Comparison of ENCODE assay signal across 8 mouse cellular contexts in the genomic region with DNA sequence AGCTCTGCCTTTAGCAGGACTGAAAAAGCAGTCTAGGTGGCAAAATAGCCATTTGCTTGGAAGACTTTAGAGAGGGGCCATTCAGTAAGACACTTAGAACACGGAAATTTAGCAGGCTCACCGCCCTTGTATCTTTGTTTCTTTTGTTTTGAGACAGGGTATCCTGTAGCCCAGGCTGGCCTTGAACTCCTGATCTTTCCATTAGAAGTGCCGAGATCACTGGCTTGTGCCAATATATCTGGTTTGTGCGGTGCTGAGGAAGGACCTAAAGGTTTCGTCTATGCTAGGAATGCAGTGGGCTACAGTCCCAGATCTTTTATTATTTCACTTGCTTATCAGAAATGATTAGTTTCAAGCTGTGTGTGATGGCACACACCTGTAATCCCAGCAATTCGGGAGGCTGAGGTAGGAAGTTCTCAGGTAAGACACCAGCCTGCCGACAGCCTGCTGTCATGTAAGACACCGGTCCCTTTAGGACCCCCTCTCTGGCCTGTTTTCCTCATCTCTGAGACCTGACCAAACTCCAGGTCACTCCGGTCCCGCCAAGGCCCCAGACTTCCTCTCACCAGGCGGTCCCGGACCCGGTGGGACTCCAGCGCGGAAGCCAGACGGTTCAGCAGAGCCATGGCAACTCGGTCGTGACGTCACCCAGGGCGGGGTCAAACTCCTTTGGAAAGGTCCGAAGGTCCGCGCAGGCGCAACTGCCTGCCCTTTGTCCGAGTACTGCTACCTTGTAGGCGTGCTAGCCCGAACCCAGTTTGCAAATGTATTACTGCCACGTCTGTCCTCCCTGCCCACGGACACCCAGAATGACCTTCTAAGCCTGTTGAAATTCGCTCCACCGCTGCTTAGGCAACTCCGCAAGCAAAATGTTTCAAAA. TPM values are rescaled to one million over a fixed set of nuclear protein-coding genes. Genes with fewer than 3 reads are reported as not detected.
DNase-seq lines count a peak whose midpoint lies in the region; ATAC-seq lines count a peak whose summit lies in the region.

Pex11g (minus strand) TSS at position 675 of the 880 bp plus-strand sequence.

- intact Hi-C loops in gastrocnemius, postnatal 14 days (cut with DNase I; ENCODE audit: low total_unique reads), result no loop called here
- intact Hi-C loops in left cerebral cortex, postnatal 10 days (cut with DNase I), result no loop called here

- DNase-seq in adrenal gland, adult (ENCODE audit: inconsistent age in 2 of 2, low spot score in 1 of 2), result peak; percentile 99 to 100
- peak; percentile 99 for DNase-seq in embryo, embryonic 10.5 days (ENCODE audit: low spot score)
- peak; percentile 99 for DNase-seq in gastrocnemius, postnatal 14 days
- peak; percentile 85 to 99 for DNase-seq in left cerebral cortex, postnatal 10 days (ENCODE audit: extremely low spot score in 1 of 2, low spot score in 2 of 2)
- peak; percentile 76 for DNase-seq in right cerebral cortex, postnatal 25 days
- DNase-seq in urinary bladder, postnatal 4 days (ENCODE audit: low spot score in 2 of 2), result peak; percentile 92 to 99

- peak; percentile 87 for ATAC-seq in inflammation-experienced regulatory T-cells, adult 6 months
- peak; percentile 91 for ATAC-seq in megakaryocyte-erythroid progenitor cell, adult 5-6 weeks (replicated peaks; ENCODE audit: low FRiP score, low TSS enrichment, poor library complexity, severe bottlenecking)

RNA-seq across cellular contexts. Expression of gene Pex11g, which starts in this region (rescaled TPM):
- total RNA-seq in gastrocnemius, postnatal 14 days (2021), result 1 to 10 TPM; 2.4 to 2.7 TPM
- 10 to 100 TPM in 2 of 3 experiments, 1 to 10 TPM in 1; 9.0 to 20.4 (median 16.7) TPM for polyA plus RNA-seq in inflammation-experienced regulatory T-cells, adult 6 months (2017; shearing (Covaris generic))
- total RNA-seq in left cerebral cortex, postnatal 10 days (2021), result 1 to 10 TPM in 1 of 2 experiments, under 1 TPM in 1; 0.73 to 1.1 TPM
- total RNA-seq in megakaryocyte-erythroid progenitor cell, adult 5-6 weeks (2014; fragmentation: Nextera tagmentation), result 2.0 and 3.0 TPM in 2 replicates
- 1.3 and 6.2 TPM in 2 replicates for total RNA-seq in megakaryocyte-erythroid progenitor cell, adult 5-6 weeks (2017)

Comparison
In these comparisons a context has a peak if more than half of its experiments do, and no peak if none do; other contexts are left out.
1. Peak in every context shown above with its lines: DNase-seq and ATAC-seq.